Mouse (Mus musculus) thymus, postnatal 0 days (tissue): Measurements from ENCODE around the gene Tpo. TPM values are rescaled to one million over a fixed set of nuclear protein-coding genes. Genes with fewer than 3 reads are reported as not detected.

Experiments used
- DNase-seq: peaks from one replicate; pipeline ENCODE4 v3.0.0-alpha.2; 2015; ENCODE audit warnings: low spot score
- polyA plus RNA-seq: library from polyadenylated mRNA; unstranded; fragments of >200 nt; fragmentation: Nextera tagmentation; extraction: Ambion mirVana; gene quantifications from 2 replicates; pipeline ENCODE4 v1.2.1, GENCODE M21; 2015

Gene Tpo
- polyA plus RNA-seq, 1 experiment from 2014 or later = not detected

DNA sequence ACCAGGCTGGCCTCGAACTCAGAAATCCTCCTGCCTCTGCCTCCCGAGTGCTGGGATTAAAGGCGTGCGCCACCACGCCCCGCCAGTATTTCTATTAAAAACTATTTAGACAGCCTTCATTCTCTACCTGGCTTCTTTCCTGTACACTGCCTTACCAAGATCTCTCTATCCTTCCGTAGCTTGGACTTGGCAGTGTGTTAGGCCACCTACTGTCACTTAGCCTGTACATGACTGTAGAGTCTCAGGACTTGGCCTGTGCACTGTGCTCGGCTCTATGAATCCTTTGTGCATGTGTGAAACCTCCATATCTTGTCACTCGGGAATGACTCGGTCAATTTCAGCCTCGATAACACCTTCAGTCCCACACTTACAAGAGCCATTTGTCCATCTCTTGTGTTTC is 55.4 kb downstream of the Tpo start:
- DNase-seq = no peak

DNA sequence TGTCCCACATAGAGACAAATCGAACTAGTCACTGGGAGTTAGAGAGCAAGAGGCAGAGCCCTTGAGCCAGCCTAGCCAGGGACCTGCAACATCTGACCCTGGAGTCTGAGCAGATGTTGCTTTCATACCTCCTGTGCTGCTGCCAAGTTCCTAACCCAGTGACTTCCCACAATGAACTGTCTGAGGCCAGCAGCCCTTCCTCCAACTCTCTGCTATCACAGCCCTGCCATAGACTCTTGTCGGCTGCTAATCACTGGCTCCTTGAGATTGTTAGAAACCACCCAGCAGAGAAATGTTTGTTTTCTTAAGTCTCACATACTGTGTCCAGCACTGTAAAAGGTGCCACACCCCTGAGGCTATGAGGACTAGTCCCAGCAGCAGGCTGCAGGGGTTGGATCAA is 56.1 kb downstream of the Tpo start:
- no peak for DNase-seq

DNA sequence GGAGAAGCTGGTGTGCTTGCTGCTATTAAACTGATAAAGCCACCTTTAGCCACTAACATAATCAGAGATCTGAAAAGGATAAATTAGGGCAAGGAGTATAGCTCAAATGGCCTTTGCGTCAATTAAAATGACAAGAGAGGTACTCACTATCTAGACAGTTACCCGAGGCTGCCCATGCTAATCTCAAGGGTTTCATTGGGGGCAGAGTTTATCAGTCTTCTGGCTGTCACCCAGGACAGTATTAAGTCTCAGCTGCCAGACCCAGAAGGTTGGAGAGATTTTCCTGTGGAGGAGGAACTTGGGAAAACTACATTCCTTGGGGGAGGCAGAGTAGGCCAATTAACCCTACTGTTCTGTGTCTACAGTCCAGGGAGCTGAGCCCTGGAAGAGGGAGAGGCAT is 63.1 kb downstream of the Tpo start:
- DNase-seq = no peak

DNA sequence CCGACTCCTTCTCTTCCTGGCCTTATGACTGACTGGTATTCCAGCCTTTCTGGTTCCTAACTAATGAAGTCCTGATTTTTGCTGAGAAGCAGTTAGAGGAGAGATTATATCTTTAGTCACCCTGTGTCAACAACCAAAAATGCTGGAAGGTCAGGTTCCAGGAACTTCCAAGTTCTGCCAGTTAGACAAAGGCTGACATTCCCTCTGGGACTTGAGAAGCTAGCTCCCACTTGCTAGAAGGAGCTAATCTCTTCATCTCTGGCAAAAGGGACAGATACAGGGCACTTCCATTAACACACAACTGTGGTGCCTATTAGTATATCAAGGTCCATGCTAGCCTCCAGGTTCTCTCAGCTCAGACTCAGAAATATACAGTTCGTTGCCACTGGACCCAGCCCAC is 64.6 kb downstream of the Tpo start:
- DNase-seq = no peak

DNA sequence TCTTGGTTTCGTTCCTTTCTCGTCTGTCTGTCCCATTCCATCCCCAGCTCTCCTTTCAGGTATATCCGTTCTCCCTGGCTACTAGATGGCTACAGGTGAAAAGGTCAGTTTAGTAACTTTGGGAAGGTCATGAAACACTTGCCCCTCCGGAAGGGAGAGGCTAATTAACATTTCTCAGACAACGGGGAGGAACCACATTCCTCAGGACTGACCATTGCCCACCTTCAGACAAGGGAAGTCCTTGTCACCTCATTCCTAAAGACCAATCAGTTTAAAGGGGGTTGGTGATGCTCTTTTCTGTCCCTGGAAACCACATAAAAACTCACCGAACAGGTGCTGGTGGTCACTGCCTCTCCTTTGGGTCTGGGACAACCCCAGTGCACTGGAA is 70.3 kb downstream of the Tpo start:
- no peak for DNase-seq

DNA sequence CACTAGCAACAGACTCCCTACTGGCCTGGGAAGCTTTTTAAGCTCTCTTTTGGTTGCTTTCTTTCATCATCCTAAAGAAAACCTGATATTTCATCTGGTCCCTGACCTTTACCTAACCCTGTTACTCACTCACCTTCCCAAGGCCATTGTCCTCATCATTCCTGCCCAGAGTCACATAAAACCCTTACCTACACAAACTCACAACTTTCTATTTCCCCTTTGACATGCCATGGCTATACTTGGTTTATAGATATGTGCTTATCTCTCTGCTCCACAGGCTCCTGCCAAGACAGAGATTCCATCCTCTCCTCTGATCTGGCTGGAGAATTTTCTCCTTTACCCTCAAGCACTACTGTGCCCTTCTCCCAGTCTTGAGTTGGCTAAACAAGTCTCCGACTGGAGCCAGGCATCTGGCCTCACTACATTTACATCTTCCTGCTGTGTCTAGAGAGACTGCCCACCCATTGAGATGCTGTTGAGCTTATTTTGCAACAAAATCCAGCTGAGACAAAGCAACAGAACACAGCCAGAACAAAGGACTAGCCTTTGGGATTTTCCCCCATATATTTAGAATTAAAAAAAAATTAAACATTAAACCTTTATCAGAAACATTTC is 70.8 kb downstream of the Tpo start:
- DNase-seq = no peak

DNA sequence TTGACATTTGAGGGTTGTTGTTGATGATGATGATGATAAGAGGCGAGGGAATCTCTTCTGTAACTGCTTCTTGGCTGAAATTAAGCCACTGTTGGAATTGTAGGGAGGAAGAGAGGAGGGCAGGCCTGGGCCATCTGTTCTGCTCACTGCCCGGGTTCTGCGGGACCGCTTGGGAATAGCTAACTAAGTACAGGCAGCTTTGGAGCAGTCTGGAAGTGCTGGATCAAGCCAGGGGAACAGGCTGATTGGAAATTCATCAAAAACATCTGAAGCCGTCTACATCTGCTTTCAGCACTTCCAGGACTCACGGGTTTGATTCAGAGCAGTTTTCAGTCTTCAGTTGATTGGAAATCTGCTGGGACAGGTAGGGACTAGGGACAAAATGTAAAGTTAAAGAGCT is 74.4 kb downstream of the Tpo start:
- DNase-seq = no peak

DNA sequence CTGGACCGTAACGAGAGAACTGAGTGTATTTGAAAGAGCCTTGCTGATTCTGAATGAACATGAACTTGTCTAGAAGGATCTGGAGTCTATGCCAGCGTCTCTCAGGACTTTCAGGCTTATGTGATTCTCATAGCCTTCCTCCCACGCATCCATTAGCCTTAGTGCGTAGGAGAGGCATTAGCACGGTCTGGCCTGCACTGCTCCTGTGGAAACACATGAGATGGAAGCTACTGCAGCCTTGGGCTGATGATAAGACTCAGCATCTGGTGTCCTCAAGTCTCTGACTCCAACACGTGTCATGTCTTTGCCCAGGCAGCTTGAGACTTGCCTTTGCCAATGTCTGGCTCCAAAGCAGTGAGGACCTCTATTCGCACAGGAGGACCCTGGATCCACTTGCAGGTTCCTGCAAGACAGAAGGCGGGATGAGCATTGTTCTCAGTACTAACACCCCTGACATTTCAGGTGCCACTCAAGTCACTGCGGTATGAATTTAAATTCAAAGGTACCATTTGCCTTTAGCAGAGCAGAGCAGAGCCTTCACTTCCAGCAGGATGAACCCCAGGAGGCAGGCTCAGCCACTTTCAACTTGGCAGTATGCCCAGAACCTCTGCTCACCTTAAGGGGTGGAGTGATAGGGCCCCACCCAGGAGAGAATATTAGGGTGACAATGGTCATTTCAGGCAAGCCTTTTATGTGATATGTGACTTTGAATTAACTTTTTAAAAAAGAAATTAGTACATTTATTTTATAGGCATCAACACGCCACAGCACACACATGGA is 77.5 kb downstream of the Tpo start:
- DNase-seq = no peak

DNA sequence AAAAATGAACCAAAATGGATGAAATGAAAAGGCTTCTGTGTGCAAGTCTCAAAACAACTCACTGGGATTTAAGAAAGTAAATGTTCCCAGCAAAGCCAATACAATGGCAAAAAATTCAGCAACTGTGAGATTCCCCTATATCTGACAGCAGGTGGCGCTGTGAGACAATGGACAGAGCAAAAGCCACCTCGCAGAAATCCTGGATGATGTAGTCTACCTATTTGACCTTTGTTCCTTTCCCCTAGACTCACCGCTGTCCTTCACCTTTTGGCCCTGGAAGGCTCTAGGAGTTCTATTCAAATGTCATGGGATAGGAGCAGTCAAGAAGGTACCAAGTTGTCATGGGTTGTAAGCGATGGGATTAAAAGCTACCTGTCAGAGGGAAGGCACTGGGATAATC is 82.2 kb downstream of the Tpo start:
- peak; percentile 33 for DNase-seq

DNA sequence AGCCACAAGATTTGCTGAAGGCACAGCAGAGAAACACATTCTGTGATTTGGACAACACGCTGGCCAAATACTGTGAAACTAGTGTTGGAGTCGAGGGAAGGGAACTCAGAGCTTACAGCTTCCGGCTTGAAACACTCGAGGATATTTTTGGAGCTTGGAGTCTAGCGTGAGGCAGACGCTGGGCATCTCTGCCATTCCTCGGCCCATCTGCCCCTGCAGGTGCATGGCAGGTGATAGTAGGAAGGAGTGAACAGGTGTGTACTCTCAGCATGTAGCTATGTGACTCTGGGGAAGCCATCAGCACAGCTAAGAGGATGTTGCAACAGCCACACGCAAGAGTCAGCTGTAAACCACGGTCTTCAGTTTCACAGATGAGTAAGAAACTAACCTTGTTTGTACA is 82.6 kb downstream of the Tpo start:
- DNase-seq = no peak

DNA sequence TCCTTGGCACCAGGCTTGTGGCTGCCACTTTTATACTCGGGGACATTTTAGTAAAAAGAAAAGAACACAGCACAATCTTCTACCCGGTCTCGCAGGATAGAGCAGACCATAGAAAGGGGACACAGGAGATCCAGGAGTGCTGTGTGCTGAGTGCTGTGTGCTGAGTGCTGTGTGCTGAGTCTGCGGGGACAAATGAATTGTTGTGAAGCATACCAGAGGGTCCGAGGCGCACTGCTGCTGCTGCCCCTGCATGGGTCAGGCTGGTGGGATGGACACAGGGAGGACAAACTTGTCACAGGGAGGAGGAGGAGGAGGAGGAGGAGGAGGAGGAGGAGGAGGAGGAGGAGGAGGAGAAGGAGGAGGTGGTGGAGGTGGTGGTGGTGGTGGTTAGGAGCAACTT is 83.6 kb downstream of the Tpo start:
- no peak for DNase-seq

DNA sequence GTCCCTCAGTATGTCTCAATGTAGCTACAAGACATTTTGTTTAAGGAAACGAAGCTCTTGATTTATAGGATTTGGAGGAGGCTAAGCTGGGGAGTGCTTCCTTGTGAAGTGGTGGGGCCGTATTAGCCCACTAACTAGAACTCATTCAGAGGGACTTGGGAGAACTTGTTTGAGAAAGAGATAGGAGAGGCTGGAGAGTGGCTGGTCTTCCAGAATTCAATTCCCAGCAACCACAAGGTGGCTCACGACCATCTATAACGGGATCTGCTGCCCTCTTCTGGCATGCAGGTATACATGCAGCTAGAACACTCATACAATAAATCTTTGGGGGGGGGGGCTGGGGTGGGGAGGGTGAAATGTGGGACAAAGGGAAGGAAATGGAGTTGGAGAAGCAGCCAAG is 92.3 kb downstream of the Tpo start:
- DNase-seq = peak; percentile 10

DNA sequence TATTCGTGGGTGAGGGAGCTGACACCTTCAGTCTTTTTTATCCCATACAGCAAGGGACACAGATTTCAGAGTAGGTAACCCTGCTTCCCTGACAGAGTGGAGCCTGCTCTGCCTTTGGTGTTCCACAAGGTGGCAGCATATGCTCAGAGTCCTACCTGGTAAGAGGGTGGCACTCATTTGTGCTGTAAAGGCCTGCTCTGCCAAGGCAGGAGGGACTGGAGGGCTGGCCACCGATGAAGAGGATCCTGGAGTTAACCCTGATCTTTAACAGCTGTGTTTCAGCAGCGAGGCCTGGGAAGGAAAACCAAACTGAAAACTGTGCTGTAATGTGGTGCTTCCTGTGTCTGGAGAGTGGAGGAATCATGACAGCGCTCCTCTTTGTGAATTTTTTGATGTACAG is 92.9 kb downstream of the Tpo start:
- DNase-seq = no peak

DNA sequence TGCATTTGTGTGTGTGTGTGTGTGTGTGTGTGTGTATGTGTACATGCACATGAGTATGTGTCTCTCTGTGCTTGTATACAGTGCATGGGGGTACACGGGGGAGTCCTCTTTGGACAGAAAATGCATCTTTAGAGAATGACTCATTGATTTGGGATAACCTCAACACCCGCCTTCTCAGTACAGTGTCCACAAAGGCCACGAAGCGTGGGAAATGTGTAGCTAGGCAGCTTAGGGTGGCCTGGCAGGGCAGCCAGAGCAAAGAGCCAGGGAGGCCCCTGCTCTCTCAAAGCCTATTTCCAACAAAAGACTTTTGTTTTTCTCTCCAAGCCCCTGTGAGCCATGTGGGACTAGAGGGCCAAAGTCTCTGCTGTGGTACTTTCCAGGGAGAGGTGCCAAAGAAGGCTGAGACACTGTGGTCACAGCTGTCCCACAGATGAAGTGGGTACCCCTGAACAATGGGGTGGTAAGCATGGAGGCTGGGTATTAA is 95.8 kb downstream of the Tpo start:
- no peak for DNase-seq

DNA sequence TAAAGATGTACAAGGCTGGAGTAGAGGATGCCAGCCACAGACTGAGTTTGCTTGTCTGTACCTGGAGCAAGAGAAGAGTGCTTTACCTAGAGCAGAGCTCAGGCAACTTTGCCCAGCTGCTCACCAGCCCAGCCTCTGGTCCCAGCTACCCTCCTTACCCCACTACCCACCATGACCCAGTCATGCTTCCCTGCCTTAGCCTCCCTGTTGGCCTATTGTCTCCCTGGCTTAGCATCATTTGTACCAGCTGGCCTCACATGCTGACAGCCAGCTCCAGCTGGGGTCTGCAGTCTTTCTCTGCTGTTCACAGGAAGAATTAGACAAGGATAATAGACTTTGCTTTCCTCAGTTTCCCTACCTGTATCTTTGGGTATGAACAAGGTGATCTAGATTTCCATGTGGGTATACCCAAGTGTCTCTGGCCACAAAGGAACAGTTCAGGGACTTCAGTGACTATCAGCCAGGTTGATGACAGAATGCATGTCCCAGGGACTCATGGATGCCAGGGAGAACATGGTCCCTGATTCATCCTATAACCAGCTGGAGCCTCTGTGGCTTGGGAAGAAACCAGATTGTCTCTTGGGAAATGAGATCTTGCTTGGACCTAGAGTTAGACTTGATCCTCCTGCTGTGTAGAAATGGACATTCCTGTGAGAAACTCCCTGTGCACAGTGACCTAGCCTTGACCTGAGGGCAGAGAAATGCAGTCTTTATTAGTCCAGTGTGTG is 96.4 kb downstream of the Tpo start:
- DNase-seq = no peak

DNA sequence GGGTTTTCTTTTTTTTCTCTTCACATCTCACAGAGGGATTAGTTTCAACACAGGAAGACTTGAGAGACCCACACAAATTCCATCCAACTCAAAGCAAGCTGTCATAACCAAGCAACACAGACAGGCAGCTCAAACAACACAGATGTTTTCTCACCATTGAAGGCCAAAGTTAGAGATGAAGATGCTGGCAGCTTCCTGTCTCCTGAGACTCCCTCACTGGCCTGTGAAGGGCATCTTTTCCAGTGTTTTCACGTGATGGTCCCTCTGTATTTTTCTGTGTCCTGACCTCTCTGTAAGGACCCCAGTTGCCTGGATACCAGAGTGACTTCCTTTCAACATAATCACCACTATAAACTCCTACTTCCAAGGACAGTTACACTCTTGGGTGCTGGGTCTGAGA is 97.0 kb downstream of the Tpo start:
- no peak for DNase-seq

DNA sequence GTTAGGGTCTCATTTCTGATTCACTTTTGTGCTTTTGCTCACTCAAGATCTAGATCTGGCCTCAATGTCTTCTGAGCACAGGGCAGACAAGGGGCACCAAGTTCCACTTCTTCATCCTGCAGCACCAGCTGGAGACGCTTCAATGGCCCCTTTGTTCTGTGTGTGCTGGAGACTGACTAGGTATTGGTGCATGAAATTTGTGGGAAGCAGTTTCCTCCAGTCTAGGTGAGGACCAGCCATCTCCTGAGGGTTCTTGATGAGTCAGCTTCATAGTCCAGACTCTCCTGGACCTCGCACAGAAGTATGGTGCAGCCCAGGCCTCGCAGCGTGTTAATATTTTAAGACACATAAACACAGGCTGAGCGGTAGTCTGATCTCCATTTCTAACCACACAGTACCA is 97.7 kb downstream of the Tpo start:
- no peak for DNase-seq

DNA sequence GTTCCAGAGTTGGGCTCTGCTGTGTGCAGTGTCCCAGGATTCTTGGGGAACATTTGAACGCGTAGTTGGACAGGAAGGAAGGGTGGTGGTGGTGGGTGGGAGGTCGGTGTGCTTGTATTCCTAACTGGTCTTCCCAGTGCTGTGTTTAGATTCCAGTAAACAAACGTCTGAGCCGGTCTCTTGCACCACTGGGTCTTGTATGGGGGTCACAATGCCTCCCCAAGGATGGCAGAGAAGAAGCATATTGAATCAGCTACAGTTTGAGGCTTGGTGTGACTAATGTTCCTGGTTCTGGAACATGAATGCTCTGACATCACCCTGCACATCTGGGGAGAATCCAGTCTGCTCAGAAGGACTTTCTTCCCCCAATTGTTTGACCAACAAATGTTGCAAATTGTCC is 101.9 kb downstream of the Tpo start:
- DNase-seq = no peak

DNA sequence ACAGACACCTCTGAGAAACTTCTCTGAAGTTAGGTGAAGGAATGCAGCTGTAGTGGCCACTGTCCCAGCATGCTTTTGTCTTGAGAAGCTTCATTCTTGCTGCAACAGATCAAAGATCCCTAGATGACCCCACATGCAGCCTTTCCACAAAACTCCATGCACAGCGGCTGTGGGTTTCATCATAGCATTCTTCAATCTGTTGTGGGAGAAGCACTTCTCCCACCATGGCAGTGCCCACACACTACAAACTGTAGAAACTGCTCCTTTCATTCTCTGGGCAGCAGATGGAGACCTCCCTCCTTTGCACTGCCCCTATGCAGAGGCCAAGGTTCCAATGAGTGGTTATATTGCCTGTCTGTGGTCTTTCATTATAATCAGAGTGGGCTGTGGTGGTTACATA is 103.3 kb downstream of the Tpo start:
- DNase-seq = no peak

DNA sequence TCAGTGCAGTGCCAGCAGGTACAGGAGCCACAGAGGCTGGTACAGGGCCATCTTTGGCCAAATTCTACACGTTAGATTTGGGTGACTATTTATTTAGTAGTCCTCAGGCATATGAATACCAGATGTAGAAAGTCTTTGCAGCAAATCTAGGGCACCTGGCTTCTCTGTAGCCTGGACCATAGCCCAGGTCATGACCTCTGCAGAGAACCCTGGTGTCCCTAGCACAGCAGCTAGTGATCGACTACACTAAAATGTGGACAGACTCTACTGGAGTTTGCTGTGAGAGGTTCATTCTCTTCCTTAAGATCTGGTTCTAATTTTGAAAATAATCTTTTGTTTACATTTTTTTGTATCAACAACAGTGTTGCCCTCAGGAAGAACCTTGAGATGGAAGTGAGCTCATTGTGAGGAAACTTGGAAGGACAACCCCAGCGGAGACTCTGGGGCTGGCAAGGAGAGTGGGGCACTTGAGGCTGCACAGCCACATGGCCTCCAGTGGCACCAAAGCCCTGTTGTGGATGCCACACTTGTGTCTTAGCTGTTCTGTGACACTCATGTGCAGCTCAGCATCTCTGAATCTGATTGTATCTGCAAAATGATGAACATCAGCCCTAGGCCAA is 104.6 kb downstream of the Tpo start:
- no peak for DNase-seq

DNA sequence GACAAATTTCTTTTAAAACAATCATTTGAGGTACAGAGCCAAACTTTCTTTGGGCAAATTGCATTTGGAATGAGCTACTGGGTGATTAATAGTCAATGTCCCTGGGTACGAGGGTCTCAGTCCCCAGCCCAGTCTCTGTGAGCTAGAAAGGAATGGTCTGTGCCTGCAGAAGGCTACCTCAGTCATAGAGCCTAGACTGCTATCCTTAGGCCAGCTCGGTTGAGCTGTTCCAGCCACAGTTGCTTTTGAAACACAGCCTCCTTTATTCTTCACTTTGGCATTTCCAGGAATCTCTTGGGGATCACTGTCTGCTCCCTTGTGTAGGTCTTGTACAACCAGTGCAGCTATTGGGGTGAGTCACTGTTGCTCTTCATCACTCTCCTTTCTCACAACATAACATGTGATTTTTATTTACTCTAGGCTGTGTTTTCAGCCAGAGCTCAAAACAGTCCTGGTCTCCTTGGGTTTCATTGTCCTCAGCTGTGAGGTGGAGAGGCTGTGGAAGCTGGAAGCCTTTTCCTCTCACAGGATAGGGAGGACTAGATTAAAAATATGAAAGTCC is 108.1 kb downstream of the Tpo start:
- DNase-seq = no peak

DNA sequence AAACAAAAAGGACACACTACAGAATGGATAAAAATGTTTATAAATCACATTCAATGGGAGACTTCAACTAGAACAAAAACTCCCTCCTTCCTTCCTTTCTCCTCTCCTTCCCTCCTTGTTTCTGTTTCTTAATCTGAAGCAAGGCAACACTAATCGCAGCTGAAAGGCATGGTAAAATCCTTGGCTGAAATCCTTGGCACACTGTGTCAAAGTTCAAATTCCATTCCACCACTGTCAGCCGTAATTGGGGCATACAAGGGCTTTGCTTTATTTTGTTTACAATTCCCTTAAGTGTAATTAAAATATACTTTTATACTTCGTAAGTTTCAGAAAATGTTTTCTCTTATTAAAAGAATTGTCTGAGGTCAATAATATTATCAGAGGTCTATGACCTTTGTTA is 108.9 kb downstream of the Tpo start:
- no peak for DNase-seq
